Mouse (Mus musculus) kidney, adult 11 months (tissue): Measurements from ENCODE around the gene S100a3.

ENCODE experiments used
- DNase-seq: peaks from one replicate; pipeline ENCODE4 v3.0.0; 2022

The S100a3 gene

DNA sequence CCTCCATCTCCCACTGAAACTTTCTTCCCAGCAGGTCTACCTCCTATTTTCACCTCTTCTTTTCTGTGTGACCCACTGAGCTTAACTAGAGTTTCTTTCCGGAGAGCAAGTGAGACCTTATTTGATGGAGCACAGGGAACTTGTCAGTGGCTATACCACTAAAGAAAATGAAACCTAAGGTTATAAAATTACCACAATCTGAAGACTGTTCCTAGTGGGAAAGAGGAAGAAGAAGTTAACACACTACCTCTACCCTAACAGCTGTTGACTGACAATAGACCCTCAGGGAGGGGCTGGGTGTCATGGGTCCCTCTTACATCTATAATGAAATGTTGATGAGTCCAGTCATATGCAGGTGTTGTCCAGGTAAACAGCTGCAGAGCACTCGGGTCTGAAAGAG lies 71.6 kb downstream of the S100a3 start:
- DNase-seq: no peak

DNA sequence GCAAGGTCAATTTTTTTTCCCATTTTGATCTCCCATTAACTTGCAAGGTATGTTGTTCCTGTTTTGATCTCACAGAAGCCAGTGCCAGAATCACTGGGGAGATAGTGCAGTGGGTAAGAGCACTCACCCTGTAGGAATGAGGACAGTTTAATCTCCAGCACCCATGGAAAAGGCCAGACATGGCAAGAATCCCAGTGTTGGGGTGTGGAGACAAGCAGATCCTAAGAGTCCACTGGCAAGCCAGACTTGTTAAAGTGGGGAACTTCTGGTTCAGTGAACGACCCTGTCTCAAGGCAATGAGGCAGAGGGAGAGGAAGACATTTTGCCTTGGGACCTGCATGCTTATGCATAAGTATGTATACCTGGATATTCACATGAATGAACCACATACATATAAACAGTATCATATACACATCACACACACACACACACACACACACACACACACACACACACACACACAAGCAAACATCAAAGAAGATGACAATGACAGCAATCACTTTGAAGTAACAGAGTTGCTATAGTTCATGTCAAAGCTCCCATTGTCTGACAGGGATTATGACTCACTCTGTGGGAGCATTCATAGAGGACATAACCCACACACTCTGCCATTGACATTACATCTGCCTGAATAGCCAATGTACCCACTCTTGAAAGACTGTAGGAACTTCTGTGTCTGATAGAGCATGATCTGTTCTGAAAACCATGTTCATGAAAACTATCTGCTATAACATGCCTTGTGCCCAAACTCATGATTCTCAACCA lies 78.3 kb downstream of the S100a3 start:
- DNase-seq: no peak

DNA sequence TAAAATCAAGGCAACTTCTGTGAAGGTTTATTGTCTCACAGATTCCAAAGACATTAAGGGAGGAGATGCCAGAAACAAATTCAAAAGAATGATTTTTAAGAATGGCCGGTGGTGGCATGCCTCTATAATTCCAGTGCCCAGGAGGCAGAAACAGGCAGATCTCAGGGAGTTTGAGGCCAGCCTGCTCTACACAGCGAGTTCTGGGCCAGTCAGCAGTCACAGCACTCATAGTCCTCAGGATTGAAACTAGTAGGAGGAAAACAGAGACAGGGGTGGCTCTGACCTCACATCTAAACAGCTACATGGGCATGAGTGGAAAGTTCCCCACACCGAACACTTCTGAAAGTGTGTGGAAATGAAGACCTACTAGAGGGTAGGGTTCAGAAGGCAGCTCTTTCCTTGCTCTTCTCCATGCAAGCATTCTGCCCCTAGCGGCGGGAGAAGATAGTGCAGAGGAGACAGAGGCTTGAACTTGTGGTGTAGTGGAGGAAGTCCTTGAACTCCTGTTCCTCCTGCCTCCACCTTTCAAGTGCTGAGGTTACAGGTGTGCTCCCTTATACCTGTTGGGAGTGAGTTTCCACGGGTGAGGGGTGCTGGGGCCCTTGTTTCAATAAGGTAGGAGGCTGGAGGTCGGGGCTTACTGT lies 79.3 kb downstream of the S100a3 start:
- no peak for DNase-seq

DNA sequence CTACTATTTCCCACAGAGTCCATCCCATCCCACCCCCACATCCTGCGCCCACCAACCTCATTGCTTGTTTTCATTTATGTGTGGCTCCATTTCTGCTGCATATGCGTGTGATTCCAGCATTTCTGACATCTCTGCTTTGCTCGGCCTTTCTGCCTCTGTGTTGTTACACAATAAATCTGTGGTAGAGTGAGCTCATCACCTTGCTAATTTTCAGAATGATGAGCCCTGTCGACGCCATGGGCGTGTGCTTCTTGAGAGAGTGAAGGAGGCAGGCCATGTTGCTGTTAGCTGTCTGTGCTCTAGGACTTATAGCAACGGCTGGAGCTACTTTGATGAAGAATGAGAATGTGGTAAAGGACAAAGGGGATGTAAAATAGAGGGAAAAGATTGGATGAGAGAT lies 80.6 kb downstream of the S100a3 start:
- no peak for DNase-seq

DNA sequence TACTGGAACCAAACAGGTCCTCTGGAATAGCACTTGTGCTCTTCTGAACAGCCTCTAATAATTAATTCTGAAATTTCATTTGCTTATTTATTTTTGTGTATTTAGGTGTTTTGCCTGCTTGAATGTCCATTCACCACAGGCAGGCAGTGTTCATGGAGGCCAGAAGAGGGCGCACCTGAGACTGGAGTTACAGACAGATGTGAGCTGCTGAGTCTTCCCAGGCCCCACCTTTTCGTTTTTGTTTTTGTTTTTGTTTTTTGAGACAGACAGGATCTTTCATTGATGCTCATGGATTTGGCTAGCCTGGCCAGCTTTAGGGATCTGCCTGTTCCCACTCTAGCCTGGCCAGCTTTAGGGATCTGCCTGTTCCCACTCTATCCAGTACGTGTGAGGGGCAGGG lies 83.8 kb downstream of the S100a3 start:
- peak; percentile 18 for DNase-seq

DNA sequence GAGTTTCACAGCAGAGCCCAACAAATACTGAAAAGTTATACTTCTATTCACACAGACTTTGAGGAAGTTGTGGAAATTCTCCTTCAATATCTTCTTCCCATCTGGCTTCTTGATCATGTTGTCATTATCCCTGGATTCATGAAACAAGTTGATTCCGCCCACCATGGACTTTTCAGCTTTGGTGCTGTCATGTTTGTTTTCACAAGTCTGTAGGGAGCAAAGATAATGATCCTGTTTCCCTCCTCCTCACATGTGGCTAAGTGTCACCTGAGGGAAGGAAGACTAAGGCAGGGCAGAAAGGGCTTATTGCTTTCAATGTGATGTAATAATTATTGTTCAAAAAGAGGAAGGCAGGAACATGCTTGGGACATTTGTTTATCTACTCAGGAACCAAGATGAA lies 86.9 kb downstream of the S100a3 start:
- DNase-seq: no peak

DNA sequence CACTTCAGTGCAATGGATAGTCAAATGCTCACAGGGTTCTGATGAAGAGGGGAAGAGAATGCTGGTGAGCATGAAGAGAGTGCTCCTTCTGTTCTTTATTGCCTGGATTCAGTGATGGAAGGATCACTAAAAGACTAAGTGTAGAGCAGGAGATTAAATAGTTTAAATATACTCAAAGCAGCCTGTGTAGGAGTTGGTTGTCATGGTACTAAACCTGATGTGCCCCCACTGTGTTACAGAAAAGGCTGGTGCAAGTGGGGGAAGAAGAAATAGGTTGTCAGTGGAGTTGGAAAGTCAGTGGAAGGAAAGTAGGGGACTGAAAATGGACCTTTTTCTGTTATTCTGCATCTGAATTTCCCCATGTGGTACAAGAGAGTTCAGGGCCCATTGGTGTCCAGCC lies 88.6 kb downstream of the S100a3 start:
- no peak for DNase-seq

DNA sequence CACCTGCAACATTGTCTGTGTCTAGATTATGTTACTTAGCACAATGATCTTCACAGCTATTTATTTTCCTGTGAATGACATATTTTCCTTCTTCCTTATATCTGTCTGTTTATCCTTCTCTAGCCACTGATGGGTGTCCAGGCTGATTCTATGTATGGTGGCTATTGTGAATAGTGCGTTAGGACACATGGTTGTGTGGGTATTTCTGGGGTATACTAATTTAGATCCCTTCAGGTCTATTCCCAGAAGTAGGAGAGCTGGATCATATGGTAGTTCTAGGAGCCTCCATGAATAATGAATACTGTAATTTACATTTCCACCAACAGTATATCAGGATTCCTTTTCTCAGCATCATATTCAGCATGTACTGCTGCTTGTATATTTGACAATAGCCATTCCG lies 89.5 kb downstream of the S100a3 start:
- no peak for DNase-seq
